Mouse (Mus musculus) olfactory bulb, adult 2 months (tissue): ENCODE results near the gene Ly6g5c.

ENCODE experiments used
- CTCF ChIP-seq: fragments of 200-500 bp; IDR thresholded peaks from 2 replicates; pipeline ENCODE4 v1.5.1; 2012; ENCODE audit warnings: low read depth, mild to moderate bottlenecking, low read length, moderate library complexity; ENCODE audit not compliant: insufficient read depth
- POLR2A ChIP-seq: fragments of 200-500 bp; IDR thresholded peaks from 2 replicates; pipeline ENCODE4 v1.6.1; 2012; ENCODE audit warnings: mild to moderate bottlenecking, low read depth, low read length, moderate library complexity; ENCODE audit not compliant: insufficient read depth

GRCm38 (mm10) chr17:35135591-35136320 lies 27.7 kb downstream of the Ly6g5c start:
- TF ChIP-seq CTCF (no peak), POLR2A (no peak)
